Mouse (Mus musculus) kidney, postnatal 0 days (tissue): ENCODE measurements around the gene Pip5k1c. TPM values are rescaled to one million over a fixed set of nuclear protein-coding genes. Genes with fewer than 3 reads are reported as not detected.

Experiments
- ATAC-seq: fragments of 200-750 bp; cut with Nextera tagmentation; replicated peaks from 2 replicates; pipeline ENCODE4 v1.8.0; 2017; ENCODE audit warnings: low read depth, moderate number of reproducible peaks, moderate TSS enrichment, moderate library complexity; ENCODE audit not compliant: low FRiP score
- DNase-seq: peaks from one replicate; pipeline ENCODE4 v3.0.0-alpha.2; 2016; ENCODE audit warnings: low spot score
- H3K27ac ChIP-seq: fragments of 300-500 bp; sonication (generic); 2 replicates; pipeline ENCODE4 v1.5.1; 2014; ENCODE audit warnings: mild to moderate bottlenecking
- H3K27me3 ChIP-seq: fragments of 300-500 bp; sonication (generic); 2 replicates; pipeline ENCODE4 v1.6.1; 2014; ENCODE audit warnings: low read length, mixed read lengths; ENCODE audit not compliant: insufficient read depth
- H3K36me3 ChIP-seq: fragments of 300-500 bp; sonication (generic); 2 replicates; pipeline ENCODE4 v1.6.1; 2014; ENCODE audit warnings: low read length, mixed read lengths; ENCODE audit not compliant: insufficient read depth
- H3K4me1 ChIP-seq: fragments of 300-500 bp; sonication (generic); replicated peaks from 2 replicates; pipeline ENCODE4 v1.6.1; 2014; ENCODE audit warnings: antibody characterized with exemption, low read length, mixed read lengths; ENCODE audit not compliant: insufficient read depth
- H3K4me2 ChIP-seq: fragments of 300-500 bp; sonication (generic); 2 replicates; pipeline ENCODE4 v1.6.1; 2014; ENCODE audit warnings: mild to moderate bottlenecking, low read length, moderate library complexity, mixed read lengths
- H3K4me3 ChIP-seq: fragments of 300-500 bp; sonication (generic); replicated peaks from 2 replicates; pipeline ENCODE4 v1.5.1; 2014; ENCODE audit warnings: low read depth, low read length
- H3K9ac ChIP-seq: fragments of 300-500 bp; sonication (generic); 2 replicates; pipeline ENCODE4 v1.6.1; 2014; ENCODE audit warnings: low read depth, low read length
- H3K9me3 ChIP-seq: fragments of 300-500 bp; sonication (generic); replicated peaks from 2 replicates; pipeline ENCODE4 v1.6.1; 2016; ENCODE audit warnings: low read length, inconsistent platforms, mixed read lengths
- CTCF ChIP-seq: IDR thresholded peaks from 2 replicates; pipeline ENCODE4 v1.5.1; 2016; ENCODE audit warnings: antibody characterized with exemption, low read depth, mild to moderate bottlenecking, moderate library complexity
- WGBS: fragments of 180-500 bp; shearing (Covaris S2); extraction: QIAGEN DNeasy Blood & Tissue Kit; methylation state at CpG from one replicate; pipeline ENCODE4 v1.1.7; 2014; 5-methylcytosine and 5-hydroxymethylcytosine counted together
- polyA plus RNA-seq: library from polyadenylated mRNA; unstranded; fragments of >200 nt; fragmentation: Nextera tagmentation; extraction: Ambion mirVana; gene quantifications from 2 replicates; pipeline ENCODE4 v1.2.1, GENCODE M21; 2015

Pip5k1c gene
- polyA plus RNA-seq, 1 experiment from 2014 or later, result 37.8 TPM

GRCm38 (mm10) chr10:81323791-81324530 is 31.2 kb downstream of the Pip5k1c start:
- ATAC-seq, result no peak
- H3K4me2 ChIP-seq, result no peak overlapping the region
- no peak overlapping the region for H3K27ac ChIP-seq
- no peak for DNase-seq
- no peak overlapping the region for H3K4me3 ChIP-seq
- 92% methylated on average over 18 of the region's 18 CpGs for WGBS
- H3K27me3 ChIP-seq, result no peaks in the 10 kb centered on the region
- TF ChIP-seq CTCF, result no peak
- no peaks in the 10 kb centered on the region for H3K9me3 ChIP-seq
- no peak overlapping the region for H3K9ac ChIP-seq
- peaks cover 12% of the 10 kb centered on the region for H3K4me1 ChIP-seq
- H3K36me3 ChIP-seq, result peaks cover 45% of the 10 kb centered on the region

DNA sequence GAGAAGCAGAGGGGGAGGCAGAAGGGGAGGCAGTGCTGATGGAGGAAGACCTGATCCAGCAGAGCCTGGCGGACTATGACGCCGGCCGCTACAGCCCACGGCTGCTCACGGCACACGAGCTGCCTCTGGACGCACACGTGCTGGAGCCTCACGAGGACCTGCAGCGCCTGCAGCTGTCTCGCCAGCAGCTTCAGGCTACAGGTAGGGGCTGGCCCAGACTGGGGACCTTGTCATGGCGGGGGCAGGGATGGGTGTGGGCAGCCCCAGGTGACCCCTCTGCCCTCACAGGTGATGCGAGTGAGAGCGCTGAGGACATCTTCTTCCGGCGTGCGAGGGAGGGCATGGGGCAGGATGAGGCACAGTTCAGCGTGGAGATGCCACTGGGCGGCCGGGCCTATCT is 32.4 kb downstream of the Pip5k1c start:
- no peak for DNase-seq
- no peak overlapping the region for H3K4me2 ChIP-seq
- no peak for TF ChIP-seq CTCF
- no peaks in the 10 kb centered on the region for H3K27me3 ChIP-seq
- WGBS, result 84% methylated on average over 21 of the region's 21 CpGs
- H3K4me1 ChIP-seq, result peaks cover 14% of the 10 kb centered on the region
- H3K9ac ChIP-seq, result no peak overlapping the region
- H3K4me3 ChIP-seq, result no peak overlapping the region
- H3K9me3 ChIP-seq, result no peaks in the 10 kb centered on the region
- ATAC-seq, result no peak
- H3K27ac ChIP-seq, result no peak overlapping the region
- peaks cover 45% of the 10 kb centered on the region for H3K36me3 ChIP-seq

- no peak for TF ChIP-seq CTCF
- H3K4me2 ChIP-seq, result no peak overlapping the region
- H3K27ac ChIP-seq, result 0 out of 2 replicates have a peak overlapping the region, but pooled peaks have one; percentile 70
- no peak for DNase-seq
- WGBS, result 84% methylated on average over 18 of the region's 18 CpGs
- H3K9ac ChIP-seq, result no peak overlapping the region
- H3K36me3 ChIP-seq, result peaks cover 45% of the 10 kb centered on the region
- peaks cover 15% of the 10 kb centered on the region for H3K4me1 ChIP-seq
- no peak for ATAC-seq
- H3K9me3 ChIP-seq, result no peaks in the 10 kb centered on the region
- no peaks in the 10 kb centered on the region for H3K27me3 ChIP-seq
- H3K4me3 ChIP-seq, result no peak overlapping the region
These were observed 33.0 kb downstream of the Pip5k1c start for GRCm38 (mm10) chr10:81325781-81326180.

GRCm38 (mm10) chr10:81326858-81327257 is 34.1 kb downstream of the Pip5k1c start:
- H3K4me1 ChIP-seq, result peaks cover 15% of the 10 kb centered on the region

DNA sequence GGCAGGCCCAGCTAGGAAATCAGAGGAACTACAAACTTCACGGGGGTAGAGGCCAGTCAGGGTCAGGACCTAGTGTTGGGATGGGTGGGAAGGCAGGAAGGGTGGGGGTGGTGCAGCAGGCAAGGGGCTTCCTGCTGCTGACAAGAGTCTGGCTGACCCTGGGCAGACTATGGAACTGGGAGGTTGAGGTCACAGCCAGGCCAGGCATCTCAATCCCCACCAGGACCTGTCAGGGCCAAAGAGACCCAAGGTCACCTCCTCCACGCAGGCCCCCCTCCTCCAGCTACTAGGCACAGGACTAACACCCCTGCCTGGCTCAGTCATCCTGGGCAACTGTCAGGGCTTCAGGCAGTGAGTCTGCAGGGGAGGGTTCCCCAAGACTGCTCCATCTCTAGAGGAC is 35.2 kb downstream of the Pip5k1c start:
- no peak overlapping the region for H3K4me2 ChIP-seq
- no peaks in the 10 kb centered on the region for H3K27me3 ChIP-seq
- ATAC-seq (no peak), DNase-seq (no peak)
- no peaks in the 10 kb centered on the region for H3K9me3 ChIP-seq
- H3K36me3 ChIP-seq, result peaks cover 39% of the 10 kb centered on the region
- peaks cover 18% of the 10 kb centered on the region for H3K4me1 ChIP-seq
- TF ChIP-seq CTCF, result no peak
- no peak overlapping the region; the same call in 1 of the 2 replicates for H3K9ac ChIP-seq
- peak overlapping the region; percentile 84 for H3K27ac ChIP-seq
- no peak overlapping the region for H3K4me3 ChIP-seq
- WGBS, result 5% methylated on average over 2 of the region's 2 CpGs

More at GRCm38 (mm10) chr10:81326858-81327257, 34.1 kb downstream of the Pip5k1c start:
- Histone ChIP-seq H3K27ac (peak overlapping the region; percentile 84), H3K4me3 (no peak overlapping the region), H3K36me3 (peaks cover 45% of the 10 kb centered on the region), H3K9ac (no peak overlapping the region), H3K4me2 (no peak overlapping the region), H3K9me3 (no peaks in the 10 kb centered on the region), H3K27me3 (no peaks in the 10 kb centered on the region)
- DNase-seq (peak; percentile 41), ATAC-seq (no peak)
- 68% methylated on average over 6 of the region's 6 CpGs for WGBS
- TF ChIP-seq CTCF, result no peak

DNA sequence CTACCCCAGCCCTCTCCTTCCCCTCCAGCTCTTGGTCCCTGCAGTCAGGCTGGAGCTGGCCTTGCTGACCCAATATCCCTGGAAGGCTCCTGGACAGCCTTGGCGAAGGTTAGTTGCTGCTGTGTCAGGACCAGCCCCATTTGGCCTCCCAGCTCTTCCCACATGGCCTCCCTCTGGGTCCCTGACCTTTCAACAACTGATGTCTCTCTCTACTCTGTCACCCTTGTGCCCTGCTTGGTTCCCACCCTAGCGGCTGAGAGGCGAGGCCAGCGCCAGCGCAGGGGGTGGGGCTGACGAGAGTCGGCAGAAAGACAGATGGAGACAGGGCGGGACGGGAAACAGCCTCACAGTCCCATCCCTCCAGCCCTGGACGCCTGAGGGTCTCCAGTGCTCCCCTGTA is 35.6 kb downstream of the Pip5k1c start, which contains the start of gene Tbxa2r:
TSS of gene Tbxa2r (plus strand) at position 346 of the 400 bp plus-strand sequence.
- Histone ChIP-seq H3K4me1 (peaks cover 18% of the 10 kb centered on the region), H3K9me3 (no peaks in the 10 kb centered on the region), H3K36me3 (peaks cover 36% of the 10 kb centered on the region), H3K27me3 (no peaks in the 10 kb centered on the region), H3K27ac (peak within 1 kb of the TSS; percentile 84), H3K9ac (peak within 1 kb of the TSS; percentile 41), H3K4me2 (peak within 1 kb of the TSS; percentile 40), H3K4me3 (no peak within 1 kb of the TSS)
- TF ChIP-seq CTCF, result no peak
- WGBS, result 12% methylated on average over 10 of the region's 10 CpGs
- peak; percentile 53 for DNase-seq
- ATAC-seq, result 0 out of 2 replicates have a peak, but pooled peaks have one; percentile 8
